Mouse (Mus musculus): ENCODE measurements around the gene Ndufv1. TPM values are rescaled to one million over a fixed set of nuclear protein-coding genes. Genes with fewer than 3 reads are reported as not detected.
"Not testable (repeated sequence)": the region's sequence is repeated elsewhere in the genome, so short reads cannot be mapped to it uniquely, and the experiment has no call there.

Ndufv1 gene
- polyA plus RNA-seq, 1 experiment from 2014 or later: 294 TPM

DNA sequence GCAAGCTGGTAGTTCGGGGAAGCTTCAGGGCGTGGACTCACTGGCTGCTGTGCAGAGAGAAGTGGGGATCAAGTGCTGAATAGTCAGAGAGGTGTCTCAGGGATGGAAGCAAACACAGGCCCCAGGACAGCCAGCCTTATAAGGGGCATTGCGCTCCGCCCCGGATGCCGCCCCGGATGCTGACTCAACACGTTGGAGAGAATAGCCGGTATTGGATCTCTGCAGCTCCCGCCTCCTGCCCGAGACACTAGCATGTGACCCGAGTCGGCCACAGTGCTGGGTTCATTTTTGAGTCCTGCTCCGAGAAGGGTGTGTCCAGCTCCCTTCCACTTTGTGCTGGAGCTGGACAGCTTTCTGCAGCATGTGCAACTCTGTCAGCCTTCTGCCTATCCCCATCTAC, 29.5 kb upstream of the Ndufv1 start:
- H3K9me3 ChIP-seq (replicated peaks; ENCODE audit: low read length): no peaks in the 10 kb centered on the region
- TF ChIP-seq CTCF (IDR thresholded peaks at IDR 0.05; ENCODE audit: low read depth): no peak

DNA sequence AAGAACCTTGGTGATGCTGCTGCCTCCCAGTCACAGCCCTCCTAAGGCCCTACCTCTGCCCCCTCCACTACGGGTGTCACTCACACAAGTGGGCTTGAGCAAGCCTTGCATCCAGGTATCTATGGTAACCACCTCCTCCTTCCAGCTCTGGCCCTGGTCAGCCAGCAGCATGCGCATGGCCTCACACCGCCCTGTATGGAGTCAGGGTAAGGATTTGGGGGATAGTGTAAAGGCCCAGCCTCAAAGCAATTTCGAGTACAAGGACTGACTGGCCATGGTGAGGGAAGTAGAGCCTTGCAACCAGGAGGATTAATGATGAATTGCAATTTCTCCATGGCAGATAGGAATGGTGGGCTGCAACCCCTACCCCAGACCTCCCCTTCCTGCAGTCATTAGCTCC, 28.9 kb upstream of the Ndufv1 start:
- not testable (repeated sequence) for H3K36me3 ChIP-seq (ENCODE audit: insufficient read depth, low read length); H3K4me1 ChIP-seq (replicated peaks; ENCODE audit: insufficient read depth, low read length); H3K27ac ChIP-seq; H3K9ac ChIP-seq (ENCODE audit: low read depth, low read length); H3K9me3 ChIP-seq (replicated peaks; ENCODE audit: low read length); H3K4me2 ChIP-seq (ENCODE audit: low read length); H3K27me3 ChIP-seq (ENCODE audit: insufficient read depth, low read length); H3K4me3 ChIP-seq (replicated peaks; ENCODE audit: low read depth, low read length); DNase-seq (ENCODE audit: low spot score); ATAC-seq (replicated peaks; ENCODE audit: low FRiP score, low read depth)
- WGBS: 89% methylated on average over 3 of the region's 4 CpGs

More for the DNA sequence above, 29.5 kb upstream of the Ndufv1 start:
- Histone ChIP-seq H3K36me3 (ENCODE audit: insufficient read depth, low read length) (no peaks in the 10 kb centered on the region), H3K27me3 (ENCODE audit: insufficient read depth, low read length) (no peaks in the 10 kb centered on the region), H3K4me1 (replicated peaks; ENCODE audit: insufficient read depth, low read length) (0 out of 2 replicates have a peak, but pooled peaks cover 4% of the 10 kb centered on the region), H3K27ac (no peak overlapping the region), H3K4me3 (replicated peaks; ENCODE audit: low read depth, low read length) (no peak overlapping the region), H3K4me2 (ENCODE audit: low read length) (no peak overlapping the region), H3K9ac (ENCODE audit: low read depth, low read length) (no peak overlapping the region)
- no peak for ATAC-seq (replicated peaks; ENCODE audit: low FRiP score, low read depth)
- DNase-seq (ENCODE audit: low spot score): no peak
- WGBS: 70% methylated on average over 14 of the region's 14 CpGs

DNA sequence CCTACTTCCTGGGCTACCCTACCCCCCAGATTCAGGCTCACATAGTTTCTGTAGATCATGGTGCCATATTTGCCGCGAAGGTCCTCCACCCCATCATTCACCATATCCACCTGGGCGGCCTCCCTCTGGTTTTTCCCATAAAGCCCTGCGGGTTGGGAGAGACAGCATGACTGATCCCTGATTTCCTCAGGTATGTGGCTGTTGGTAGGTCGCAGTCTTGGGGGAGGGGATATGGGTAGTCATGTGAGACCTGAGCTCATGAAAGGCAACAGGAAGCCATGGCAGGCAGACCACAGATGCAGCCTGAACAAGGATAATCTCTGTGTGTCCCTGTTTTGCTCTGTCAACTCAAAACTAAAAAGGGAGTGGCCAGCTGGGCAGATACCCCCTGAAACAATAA, 28.3 kb upstream of the Ndufv1 start:
- not testable (repeated sequence) for H3K4me3 ChIP-seq (replicated peaks; ENCODE audit: low read depth, low read length); H3K27ac ChIP-seq; H3K4me2 ChIP-seq (ENCODE audit: low read length); H3K27me3 ChIP-seq (ENCODE audit: insufficient read depth, low read length); H3K9ac ChIP-seq (ENCODE audit: low read depth, low read length); H3K4me1 ChIP-seq (replicated peaks; ENCODE audit: insufficient read depth, low read length); ATAC-seq (replicated peaks; ENCODE audit: low FRiP score, low read depth); DNase-seq (ENCODE audit: low spot score); H3K36me3 ChIP-seq (ENCODE audit: insufficient read depth, low read length); H3K9me3 ChIP-seq (replicated peaks; ENCODE audit: low read length)
- 78% methylated on average over 5 of the region's 5 CpGs for WGBS

DNA sequence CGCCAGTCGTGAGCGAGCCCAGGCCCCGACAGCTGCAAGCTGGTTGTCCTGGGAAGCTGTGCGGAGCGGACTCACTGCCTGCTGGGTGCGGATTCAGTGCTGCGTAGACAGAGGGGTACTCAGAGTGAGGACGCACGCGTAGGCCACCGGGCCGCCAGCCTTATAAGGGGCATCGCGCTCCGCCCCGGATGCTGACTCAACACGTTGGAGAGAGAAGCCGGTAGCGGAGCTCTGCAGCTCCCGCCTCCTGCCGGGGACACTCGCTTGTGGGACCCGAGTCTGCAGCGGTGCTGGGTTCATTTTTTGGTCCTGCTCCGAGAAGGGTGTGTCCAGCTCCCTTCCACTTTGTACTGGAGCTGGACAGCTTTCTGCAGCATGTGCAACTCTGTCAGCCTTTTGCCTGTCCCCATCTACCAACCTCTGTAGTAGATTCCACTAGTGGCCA, 25.2 kb upstream of the Ndufv1 start, which contains the start of gene Gstp1:
TSS of gene Gstp1 (minus strand) at position 198 of the 445 bp plus-strand sequence.
- Histone ChIP-seq H3K27me3 (ENCODE audit: insufficient read depth, low read length) (no peaks in the 10 kb centered on the region), H3K9ac (ENCODE audit: low read depth, low read length) (peak within 1 kb of the TSS; percentile 70), H3K4me1 (replicated peaks; ENCODE audit: insufficient read depth, low read length) (0 out of 2 replicates have a peak, but pooled peaks cover 4% of the 10 kb centered on the region), H3K36me3 (ENCODE audit: insufficient read depth, low read length) (no peaks in the 10 kb centered on the region), H3K4me2 (ENCODE audit: low read length) (peak within 1 kb of the TSS; percentile 63), H3K4me3 (replicated peaks; ENCODE audit: low read depth, low read length) (peak within 1 kb of the TSS; percentile 47), H3K27ac (peak within 1 kb of the TSS; percentile 62), H3K9me3 (replicated peaks; ENCODE audit: low read length) (no peaks in the 10 kb centered on the region)
- peak; percentile 54 for TF ChIP-seq CTCF (IDR thresholded peaks at IDR 0.05; ENCODE audit: low read depth)
- ATAC-seq (replicated peaks; ENCODE audit: low FRiP score, low read depth) (peak; percentile 58; the same call in 1 of the 2 replicates), DNase-seq (ENCODE audit: low spot score) (peak; percentile 90)
- WGBS: 0% methylated on average over 26 of the region's 26 CpGs

DNA sequence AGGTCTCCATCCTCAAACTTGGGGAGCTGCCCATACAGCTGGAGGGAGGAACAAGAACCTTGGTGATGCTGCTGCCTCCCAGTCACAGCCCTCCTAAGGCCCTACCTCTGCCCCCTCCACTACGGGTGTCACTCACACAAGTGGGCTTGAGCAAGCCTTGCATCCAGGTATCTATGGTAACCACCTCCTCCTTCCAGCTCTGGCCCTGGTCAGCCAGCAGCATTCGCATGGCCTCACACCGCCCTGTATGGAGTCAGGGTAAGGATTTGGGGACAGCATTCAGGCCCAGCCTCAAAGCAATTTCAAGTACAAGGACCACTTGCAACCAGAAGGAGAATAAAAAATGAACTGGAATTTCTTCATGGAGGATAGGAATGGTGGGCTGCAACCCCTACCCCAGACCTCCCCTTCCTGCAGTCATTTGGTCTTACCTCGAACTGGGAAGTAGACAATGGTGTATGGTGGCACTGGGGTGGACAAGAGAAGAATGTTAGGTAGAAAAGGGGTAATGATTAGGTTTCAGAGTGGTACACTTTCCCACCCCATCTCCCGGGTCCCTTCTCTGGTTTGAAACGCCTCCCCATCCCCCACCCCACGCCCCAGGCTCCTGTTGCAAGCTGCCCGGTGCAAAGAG, 24.7 kb upstream of the Ndufv1 start:
- DNase-seq (ENCODE audit: low spot score); H3K27me3 ChIP-seq (ENCODE audit: insufficient read depth, low read length); H3K9me3 ChIP-seq (replicated peaks; ENCODE audit: low read length); H3K36me3 ChIP-seq (ENCODE audit: insufficient read depth, low read length); H3K4me1 ChIP-seq (replicated peaks; ENCODE audit: insufficient read depth, low read length): not testable (repeated sequence)
- Histone ChIP-seq H3K27ac (peak overlapping the region; percentile 62), H3K4me2 (ENCODE audit: low read length) (peak overlapping the region; percentile 63), H3K9ac (ENCODE audit: low read depth, low read length) (peak overlapping the region; percentile 70), H3K4me3 (replicated peaks; ENCODE audit: low read depth, low read length) (peak overlapping the region; percentile 47)
- WGBS: 16% methylated on average over 7 of the region's 8 CpGs
- ATAC-seq (replicated peaks; ENCODE audit: low FRiP score, low read depth): 0 out of 2 replicates have a peak, but pooled peaks have one; percentile 19

DNA sequence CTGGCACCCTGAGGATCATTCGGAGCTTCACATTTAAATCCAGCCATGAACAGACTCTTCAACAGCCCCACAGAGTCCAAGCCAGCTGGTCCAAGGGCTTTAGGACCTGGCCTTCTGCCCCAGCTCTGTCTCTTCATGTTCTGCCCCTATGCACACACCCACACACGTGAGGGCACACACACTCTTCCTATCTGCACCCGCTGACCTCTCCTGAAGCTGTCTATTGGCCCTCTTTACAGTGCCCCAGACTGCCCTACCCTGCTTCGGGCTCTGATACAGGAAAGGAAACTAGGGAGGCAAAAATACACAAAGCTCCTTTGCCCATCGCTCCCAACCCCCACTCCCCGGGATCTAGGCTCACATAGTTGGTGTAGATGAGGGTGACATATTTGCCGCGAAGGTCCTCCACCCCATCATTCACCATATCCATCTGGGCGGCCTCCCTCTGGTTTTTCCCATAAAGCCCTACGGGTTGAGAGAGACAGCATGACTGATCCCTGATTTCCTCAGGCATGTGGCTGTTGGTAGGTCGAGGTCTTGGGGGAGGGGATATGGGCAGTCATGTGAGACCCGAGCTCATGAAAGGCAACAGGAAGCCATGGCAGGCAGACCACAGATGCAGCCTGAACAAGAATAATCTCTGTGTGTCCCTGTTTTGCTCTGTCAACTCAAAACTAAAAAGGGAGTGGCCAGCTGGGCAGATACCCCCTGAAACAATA, 23.9 kb upstream of the Ndufv1 start:
- Histone ChIP-seq H3K4me3 (replicated peaks; ENCODE audit: low read depth, low read length) (no peak overlapping the region), H3K4me1 (replicated peaks; ENCODE audit: insufficient read depth, low read length) (0 out of 2 replicates have a peak, but pooled peaks cover 4% of the 10 kb centered on the region), H3K9ac (ENCODE audit: low read depth, low read length) (no peak overlapping the region), H3K4me2 (ENCODE audit: low read length) (peak overlapping the region; percentile 19; the same call in 1 of the 2 replicates), H3K27me3 (ENCODE audit: insufficient read depth, low read length) (no peaks in the 10 kb centered on the region), H3K27ac (no peak overlapping the region), H3K9me3 (replicated peaks; ENCODE audit: low read length) (no peaks in the 10 kb centered on the region), H3K36me3 (ENCODE audit: insufficient read depth, low read length) (no peaks in the 10 kb centered on the region)
- no peak for TF ChIP-seq CTCF (IDR thresholded peaks at IDR 0.05; ENCODE audit: low read depth)
- 55% methylated on average over 12 of the region's 12 CpGs for WGBS
- 0 out of 2 replicates have a peak, but pooled peaks have one; percentile 46 for ATAC-seq (replicated peaks; ENCODE audit: low FRiP score, low read depth)
- DNase-seq (ENCODE audit: low spot score): no peak
